Comparison of ENCODE assay signal across 38 mouse cellular contexts in genomic region chr1:164073803-164074202, GRCm38 (mm10). TPM values are rescaled to one million over a fixed set of nuclear protein-coding genes. Genes with fewer than 3 reads are reported as not detected.
DNase-seq lines count a peak whose midpoint lies in the region; ATAC-seq lines count a peak whose summit lies in the region.
"Had no signal": no experiment of that assay in that cellular context is flagged by ENCODE, and none has a peak within 500 bp of the region (broad histone marks: within the 10 kb centered on the region; RNA-seq: fewer than 3 reads in every experiment).

No protein-coding gene starts in this region.

- H3K4me2 ChIP-seq in liver, embryonic 13.5 days, result no peak overlapping the region
- no peak overlapping the region for H3K4me2 ChIP-seq in liver, embryonic 12.5 days
- H3K4me2 ChIP-seq: heart, embryonic 11.5 days; hindbrain, embryonic 14.5 days; limb, embryonic 13.5 days; liver, embryonic 15.5 days; midbrain, embryonic 13.5 days had no signal

- H3K36me3 ChIP-seq in liver, embryonic 13.5 days, result no peaks in the 10 kb centered on the region
- H3K36me3 ChIP-seq in liver, embryonic 12.5 days, result no peaks in the 10 kb centered on the region
- H3K36me3 ChIP-seq: limb, embryonic 13.5 days; liver, embryonic 15.5 days; midbrain, embryonic 13.5 days had no signal

- 11% methylated on average over 7 of the region's 7 CpGs for WGBS in liver, embryonic 13.5 days (ENCODE audit: insufficient replicate concordance)
- WGBS in liver, embryonic 12.5 days (ENCODE audit: insufficient replicate concordance), result 20% methylated on average over 7 of the region's 7 CpGs

- H3K27ac ChIP-seq in liver, embryonic 13.5 days, result no peak overlapping the region
- no peak overlapping the region for H3K27ac ChIP-seq in liver, embryonic 12.5 days
- H3K27ac ChIP-seq: hindbrain, embryonic 14.5 days; left cerebral cortex, adult 2 months; limb, embryonic 13.5 days; midbrain, embryonic 13.5 days had no signal

- no peak for DNase-seq in liver, embryonic 13.5 days
- DNase-seq in thymus, postnatal 25 days, result peak; percentile 33
- DNase-seq in thymus, postnatal 36 days, result no peak
- DNase-seq in ovary, adult 18-20 months (ENCODE audit: low spot score), result no peak
- DNase-seq in adrenal gland, adult (ENCODE audit: inconsistent age in 2 of 2, low spot score in 1 of 2), result no peak
- DNase-seq in gastrocnemius, postnatal 36 days, result no peak
- DNase-seq: adrenal gland, postnatal 25 days; cerebellum, adult 18-20 months; cerebellum, postnatal 14 days; forebrain, postnatal 0 days; heart, postnatal 4 days; kidney, adult 11 months; kidney, postnatal 14 days; lung, postnatal 36 days; retina, postnatal 1 day; right cerebral cortex, postnatal 14 days had no signal

- no peak overlapping the region for H3K9ac ChIP-seq in liver, embryonic 13.5 days
- H3K9ac ChIP-seq in liver, embryonic 12.5 days, result no peak overlapping the region
- H3K9ac ChIP-seq: forebrain, postnatal 0 days; hindbrain, embryonic 14.5 days; limb, embryonic 13.5 days; liver, embryonic 15.5 days; midbrain, embryonic 13.5 days had no signal

- no peak overlapping the region for H3K4me3 ChIP-seq in liver, embryonic 13.5 days (replicated peaks)
- H3K4me3 ChIP-seq in liver, embryonic 12.5 days, result no peak overlapping the region
- H3K4me3 ChIP-seq: erythroblast, embryonic 14.5 days; left cerebral cortex, adult 2 months; limb, embryonic 13.5 days; liver, embryonic 15.5 days; megakaryocyte, embryonic 14.5 days; midbrain, embryonic 13.5 days had no signal

- no peaks in the 10 kb centered on the region for H3K9me3 ChIP-seq in liver, embryonic 13.5 days (replicated peaks)
- no peaks in the 10 kb centered on the region for H3K9me3 ChIP-seq in liver, embryonic 12.5 days (replicated peaks)
- H3K9me3 ChIP-seq: limb, embryonic 13.5 days; liver, embryonic 15.5 days; megakaryocyte, embryonic 14.5 days; midbrain, embryonic 13.5 days had no signal

- 0 out of 2 replicates have a peak, but pooled peaks cover 2% of the 10 kb centered on the region for H3K4me1 ChIP-seq in liver, embryonic 13.5 days (replicated peaks)
- H3K4me1 ChIP-seq in liver, embryonic 12.5 days, result peaks cover 6% of the 10 kb centered on the region; the same call in 1 of the 2 replicates
- H3K4me1 ChIP-seq: limb, embryonic 13.5 days; liver, embryonic 15.5 days; midbrain, embryonic 13.5 days had no signal

- 0 out of 2 replicates have a peak, but pooled peaks have one; percentile 31 for ATAC-seq in liver, embryonic 13.5 days (ENCODE audit: low read depth)
- no peak for ATAC-seq in liver, embryonic 12.5 days
- ATAC-seq in granulocyte monocyte progenitor cell, adult 5-6 weeks (replicated peaks; ENCODE audit: poor library complexity, severe bottlenecking), result 0 out of 2 replicates have a peak, but pooled peaks have one; percentile 3
- ATAC-seq: forebrain, postnatal 0 days; midbrain, embryonic 13.5 days had no signal

- no peaks in the 10 kb centered on the region for H3K27me3 ChIP-seq in liver, embryonic 13.5 days
- H3K27me3 ChIP-seq in liver, embryonic 12.5 days (replicated peaks), result peaks cover under 1% of the 10 kb centered on the region; the same call in 1 of the 2 replicates
- H3K27me3 ChIP-seq: CH12.LX; limb, embryonic 13.5 days; liver, embryonic 15.5 days; midbrain, embryonic 13.5 days had no signal

- intact Hi-C loops in gastrocnemius, postnatal 36 days (cut with DNase I), result no loop called here

RNA-seq across cellular contexts. Expression of gene Sell, which starts 12.0 kb away (rescaled TPM):
- 4.0 and 4.9 TPM in 2 replicates for polyA plus RNA-seq in liver, embryonic 13.5 days (2015; fragmentation: Nextera tagmentation; extraction: Ambion mirVana)
- polyA plus RNA-seq in liver, embryonic 12.5 days (2016; fragmentation: Nextera tagmentation; extraction: Ambion mirVana), result 2.0 and 3.2 TPM in 2 replicates
- total RNA-seq in granulocyte monocyte progenitor cell, adult 5-6 weeks (2014; fragmentation: Nextera tagmentation), result 242 and 318 TPM in 2 replicates
- total RNA-seq in granulocyte monocyte progenitor cell, adult 5-6 weeks (2017), result 272 and 305 TPM in 2 replicates
- total RNA-seq in gastrocnemius, postnatal 36 days (2021), result under 1 TPM; 0.12 to 0.41 TPM
- total RNA-seq: CH12.LX; left cerebral cortex, adult 2 months; left cerebral cortex, postnatal 36 days had no signal
- polyA plus RNA-seq: erythroblast, embryonic 14.5 days; forebrain, embryonic 11.5 days; hindbrain, embryonic 14.5 days; limb, embryonic 13.5 days; midbrain, embryonic 13.5 days had no signal

RNA-seq across cellular contexts. Expression of gene Sele, which starts 25.8 kb away (rescaled TPM):
- 0.07 TPM in 1 of 2 replicates, not detected in the other for polyA plus RNA-seq in liver, embryonic 13.5 days (2015; fragmentation: Nextera tagmentation; extraction: Ambion mirVana)
- 0.05 TPM in 1 of 2 replicates, not detected in the other for polyA plus RNA-seq in liver, embryonic 12.5 days (2016; fragmentation: Nextera tagmentation; extraction: Ambion mirVana)
- not detected in 2 replicates for total RNA-seq in granulocyte monocyte progenitor cell, adult 5-6 weeks (2014; fragmentation: Nextera tagmentation)
- total RNA-seq in granulocyte monocyte progenitor cell, adult 5-6 weeks (2017), result 0.05 TPM in 1 of 2 replicates, not detected in the other
- not detected for total RNA-seq in gastrocnemius, postnatal 36 days (2021)
- total RNA-seq: CH12.LX; ES-E14; forebrain, postnatal 0 days; gastrocnemius, adult 8-10 months; layer of hippocampus, postnatal 10 days had no signal
- polyA plus RNA-seq: cortical plate, adult 2 months; erythroblast, embryonic 14.5 days; forebrain, embryonic 11.5 days; forebrain, postnatal 0 days; hindbrain, embryonic 14.5 days; kidney, embryonic 14.5 days; liver, embryonic 15.5 days; lung, embryonic 16.5 days; midbrain, embryonic 13.5 days; neural tube, embryonic 14.5 days; small intestine, adult 2 months had no signal

RNA-seq across cellular contexts. Expression of gene Selp, which starts 41.3 kb away (rescaled TPM):
- polyA plus RNA-seq in liver, embryonic 13.5 days (2015; fragmentation: Nextera tagmentation; extraction: Ambion mirVana), result 0.53 and 0.80 TPM in 2 replicates
- polyA plus RNA-seq in liver, embryonic 12.5 days (2016; fragmentation: Nextera tagmentation; extraction: Ambion mirVana), result 0.38 and 0.41 TPM in 2 replicates
- total RNA-seq in granulocyte monocyte progenitor cell, adult 5-6 weeks (2014; fragmentation: Nextera tagmentation), result 2.2 and 3.7 TPM in 2 replicates
- total RNA-seq in granulocyte monocyte progenitor cell, adult 5-6 weeks (2017), result 0.60 and 1.5 TPM in 2 replicates
- under 1 TPM; 0.38 to 0.67 TPM for total RNA-seq in gastrocnemius, postnatal 36 days (2021)
- total RNA-seq: forebrain, postnatal 0 days; left cerebral cortex, adult 2 months; left cerebral cortex, postnatal 36 days had no signal
- polyA plus RNA-seq: brain, embryonic 14.5 days; forebrain, embryonic 11.5 days; forebrain, postnatal 0 days; hindbrain, embryonic 14.5 days; limb, embryonic 13.5 days; neural tube, embryonic 14.5 days had no signal

Comparison
In these comparisons a context has a peak if more than half of its experiments do, and no peak if none do; other contexts are left out.
1. RNA of gene Sell, which starts 12.0 kb away (total RNA-seq): 242 to 318 TPM in granulocyte monocyte progenitor cell, adult 5-6 weeks; 0.12 to 0.41 TPM in gastrocnemius, postnatal 36 days; every median in the first group is over 100 times any median in the second.